Mouse (Mus musculus) E14TG2a.4 (cell line): Measurements from ENCODE around the gene Ugt1a10.

Experiments used
- CTCF ChIP-seq: conservative IDR thresholded peaks from 2 replicates; pipeline ENCODE4 v1.5.1; 2014; ENCODE audit warnings: low read length
- NANOG ChIP-seq: IDR thresholded peaks from 2 replicates; pipeline ENCODE4 v1.6.1; 2014; ENCODE audit warnings: borderline replicate concordance, low read length, mixed read lengths
- POU5F1 ChIP-seq: IDR thresholded peaks from 2 replicates; pipeline ENCODE4 v1.6.1; 2014; ENCODE audit warnings: low read length, borderline replicate concordance

DNA sequence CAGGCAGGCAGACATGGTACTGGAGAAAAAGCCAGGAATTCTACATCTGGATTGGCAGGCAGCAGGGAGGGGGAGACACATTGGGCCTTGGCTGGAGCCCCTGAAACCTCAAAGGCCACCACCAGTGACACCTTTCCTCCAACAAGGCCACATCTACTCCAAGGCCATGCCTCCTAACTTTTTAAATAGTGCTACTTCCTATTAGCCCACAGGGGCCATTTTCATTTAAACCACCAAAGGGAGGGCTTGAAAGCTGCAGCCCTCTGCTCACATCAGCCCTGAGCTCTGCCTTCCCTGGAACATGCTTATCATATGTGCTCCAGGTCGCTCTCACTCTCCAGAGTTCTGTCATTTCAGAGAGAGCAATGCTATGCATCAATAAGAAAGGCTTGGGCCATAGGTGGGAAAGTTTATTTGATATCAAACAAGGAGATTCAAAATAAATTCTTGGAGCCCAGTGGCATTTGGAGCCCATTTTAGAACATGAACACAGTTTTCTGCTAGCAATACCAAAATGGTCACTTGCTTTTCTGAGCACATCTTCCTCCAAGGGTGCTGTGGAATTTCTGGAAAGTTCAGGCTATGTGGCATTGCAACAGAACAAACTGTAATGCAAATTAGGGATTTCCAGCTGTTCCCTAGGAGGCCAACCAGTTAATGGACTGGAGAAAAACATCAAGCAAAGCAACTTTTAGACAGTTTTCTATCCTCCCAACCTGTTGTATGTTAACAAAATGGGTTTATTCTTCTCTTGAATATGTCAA, 49.7 kb downstream of the Ugt1a10 start:
- TF ChIP-seq CTCF (no peak), POU5F1 (no peak), NANOG (no peak)
